Mouse (Mus musculus): Measurements from ENCODE around the gene Sspo. TPM values are rescaled to one million over a fixed set of nuclear protein-coding genes. Genes with fewer than 3 reads are reported as not detected.
A peak's percentile ranks its signal among the peaks of the same experiment; 100 is the strongest.

Gene Sspo
- total RNA-seq, 1 experiment: 0.27 TPM

DNA sequence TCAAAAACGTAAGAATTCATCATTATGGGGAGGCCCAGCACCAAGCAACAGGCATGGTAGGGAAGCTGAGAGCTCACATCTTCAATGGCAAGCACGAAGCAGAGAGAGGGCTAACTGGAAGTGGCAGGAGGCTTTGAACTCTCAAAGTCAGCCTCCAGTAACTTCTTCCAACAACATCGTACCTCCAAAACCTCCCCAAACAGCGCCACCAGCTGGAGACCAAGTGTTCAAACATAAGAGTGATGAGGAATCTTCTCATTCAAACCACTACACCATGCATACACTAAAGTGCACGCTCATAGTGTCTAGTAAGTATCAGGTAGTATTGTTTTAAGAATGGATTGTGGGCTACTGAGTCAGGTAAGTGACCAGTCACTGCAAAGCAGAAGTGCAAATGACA, 24.0 kb upstream of the Sspo start:
- TF ChIP-seq ZC3H11A (IDR thresholded peaks at IDR 0.05; ENCODE audit: borderline replicate concordance, low read depth, low read length) (no peak), CHD2 (IDR thresholded peaks at IDR 0.05; ENCODE audit: low read depth, low read length) (no peak), ZNF384 (IDR thresholded peaks at IDR 0.05; ENCODE audit: low read depth, low read length) (no peak), MAFK (IDR thresholded peaks at IDR 0.05; ENCODE audit: insufficient read depth, low read depth, low read length) (no peak), HCFC1 (IDR thresholded peaks at IDR 0.05; ENCODE audit: borderline replicate concordance, insufficient read depth, low read length) (no peak)
- H3K4me1 ChIP-seq (ENCODE audit: control insufficient read depth in 2 of 2, insufficient read depth in 2 of 2, low read length in 2 of 2, poor library complexity in 1 of 2): no peaks in the 10 kb centered on the region
- in situ Hi-C loops (cut with MboI; ENCODE audit: low sequenced_read_pairs in 2 of 2, unreplicated experiment in 2 of 2): no loop called here

DNA sequence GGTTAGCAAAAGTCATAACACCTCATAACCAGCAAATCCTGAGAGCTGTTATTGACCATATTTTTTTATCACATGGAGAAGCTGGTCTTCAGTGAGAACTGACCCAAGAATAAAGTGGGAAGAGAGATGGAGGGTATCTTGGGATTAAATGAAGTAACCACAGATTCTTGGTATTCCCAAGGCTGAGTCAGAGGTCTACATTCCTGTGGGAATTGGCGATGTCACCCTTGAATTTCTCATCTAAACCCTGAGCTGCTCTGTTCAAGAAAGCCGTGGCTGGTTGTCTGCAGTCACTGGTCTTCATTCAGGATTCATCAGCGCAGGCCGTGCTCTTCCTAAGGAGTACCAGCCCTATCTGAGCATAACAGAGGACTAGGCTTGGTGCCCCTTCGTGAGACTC, 21.1 kb upstream of the Sspo start:
- DNase-seq (ENCODE audit: low read depth, low spot score): no peak
- no peak for TF ChIP-seq MAFK (IDR thresholded peaks at IDR 0.05; ENCODE audit: insufficient read depth, low read depth, low read length)
- TF ChIP-seq ZC3H11A (IDR thresholded peaks at IDR 0.05; ENCODE audit: borderline replicate concordance, low read depth, low read length): no peak
- TF ChIP-seq HCFC1 (IDR thresholded peaks at IDR 0.05; ENCODE audit: borderline replicate concordance, insufficient read depth, low read length): no peak
- TF ChIP-seq CHD2 (IDR thresholded peaks at IDR 0.05; ENCODE audit: low read depth, low read length): no peak
- no peak for TF ChIP-seq ZNF384 (IDR thresholded peaks at IDR 0.05; ENCODE audit: low read depth, low read length)
- Histone ChIP-seq H3K27ac (ENCODE audit: insufficient read depth, low read depth, low read length, poor library complexity, severe bottlenecking) (no peak overlapping the region), H3K9ac (ENCODE audit: insufficient read depth, low read depth, low read length, poor library complexity, severe bottlenecking) (no peak overlapping the region), H3K4me1 (ENCODE audit: control insufficient read depth in 2 of 2, insufficient read depth in 2 of 2, low read length in 2 of 2, poor library complexity in 1 of 2) (no peaks in the 10 kb centered on the region), H3K4me3 (ENCODE audit: insufficient read depth in 1 of 2, low read depth in 1 of 2, low read length in 2 of 2, poor library complexity in 1 of 2, severe bottlenecking in 1 of 2) (no peak overlapping the region), H3K36me3 (ENCODE audit: control insufficient read depth, insufficient read depth, low read length, poor library complexity, severe bottlenecking) (no peaks in the 10 kb centered on the region), H3K9me3 (ENCODE audit: control insufficient read depth, insufficient read depth, low read depth, low read length) (no peaks in the 10 kb centered on the region)
- in situ Hi-C loops (cut with MboI; ENCODE audit: low sequenced_read_pairs in 2 of 2, unreplicated experiment in 2 of 2): no loop called here

More for the DNA sequence above, 24.0 kb upstream of the Sspo start:
- H3K9ac ChIP-seq (ENCODE audit: insufficient read depth, low read depth, low read length, poor library complexity, severe bottlenecking): no peak overlapping the region
- no peaks in the 10 kb centered on the region for H3K36me3 ChIP-seq (ENCODE audit: control insufficient read depth, insufficient read depth, low read length, poor library complexity, severe bottlenecking)
- no peaks in the 10 kb centered on the region for H3K9me3 ChIP-seq (ENCODE audit: control insufficient read depth, insufficient read depth, low read depth, low read length)
- no peak overlapping the region for H3K27ac ChIP-seq (ENCODE audit: insufficient read depth, low read depth, low read length, poor library complexity, severe bottlenecking)
- H3K4me3 ChIP-seq (ENCODE audit: insufficient read depth in 1 of 2, low read depth in 1 of 2, low read length in 2 of 2, poor library complexity in 1 of 2, severe bottlenecking in 1 of 2): no peak overlapping the region
- peak; percentile 31 for DNase-seq (ENCODE audit: low read depth, low spot score)

DNA sequence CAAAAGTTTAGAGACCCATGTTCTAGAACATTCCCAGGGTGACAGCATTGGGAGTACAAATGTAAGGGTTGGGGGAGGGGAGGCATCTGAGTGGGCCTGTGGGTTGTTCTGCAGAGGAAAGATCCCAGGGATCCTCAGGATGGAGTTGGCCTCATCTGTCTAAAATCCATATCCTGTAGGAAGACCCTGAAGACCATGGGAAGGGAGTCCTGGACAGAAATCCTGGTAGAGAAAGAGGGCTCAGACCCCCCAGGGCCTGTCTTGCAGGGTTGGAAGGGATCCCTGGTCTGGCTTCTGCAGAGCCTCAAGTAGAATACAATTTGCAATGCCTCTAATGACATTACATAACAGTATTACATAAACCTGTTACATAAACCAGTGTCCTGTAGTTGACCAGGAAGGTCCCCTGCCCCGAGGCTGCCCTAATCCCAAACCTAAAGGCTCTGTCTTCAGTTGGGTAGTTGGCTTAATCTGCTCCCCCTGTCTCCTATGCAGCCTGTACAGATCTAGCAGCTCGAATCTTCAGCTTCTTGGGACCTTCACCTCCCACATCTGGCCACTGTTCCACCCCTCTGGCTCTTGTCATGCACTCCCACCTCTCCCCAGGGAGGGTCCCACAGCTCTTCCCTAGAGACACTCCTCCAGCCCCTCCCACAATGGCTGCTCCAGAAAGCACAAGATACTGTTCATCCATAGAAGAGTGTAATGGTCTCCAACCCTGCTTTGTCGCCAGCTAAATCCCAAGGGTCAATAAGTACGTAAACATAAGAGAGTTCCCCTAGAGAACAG, 19.1 kb upstream of the Sspo start:
- Histone ChIP-seq H3K9ac (ENCODE audit: insufficient read depth, low read depth, low read length, poor library complexity, severe bottlenecking) (no peak overlapping the region), H3K27ac (ENCODE audit: insufficient read depth, low read depth, low read length, poor library complexity, severe bottlenecking) (no peak overlapping the region), H3K4me1 (ENCODE audit: control insufficient read depth in 2 of 2, insufficient read depth in 2 of 2, low read length in 2 of 2, poor library complexity in 1 of 2) (no peaks in the 10 kb centered on the region), H3K4me3 (ENCODE audit: insufficient read depth in 1 of 2, low read depth in 1 of 2, low read length in 2 of 2, poor library complexity in 1 of 2, severe bottlenecking in 1 of 2) (no peak overlapping the region), H3K9me3 (ENCODE audit: control insufficient read depth, insufficient read depth, low read depth, low read length) (no peaks in the 10 kb centered on the region), H3K36me3 (ENCODE audit: control insufficient read depth, insufficient read depth, low read length, poor library complexity, severe bottlenecking) (no peaks in the 10 kb centered on the region)
- in situ Hi-C loops (cut with MboI; ENCODE audit: low sequenced_read_pairs in 2 of 2, unreplicated experiment in 2 of 2): no loop called here
- no peak for TF ChIP-seq ZNF384 (IDR thresholded peaks at IDR 0.05; ENCODE audit: low read depth, low read length)
- TF ChIP-seq HCFC1 (IDR thresholded peaks at IDR 0.05; ENCODE audit: borderline replicate concordance, insufficient read depth, low read length): no peak
- DNase-seq (ENCODE audit: low read depth, low spot score): no peak

DNA sequence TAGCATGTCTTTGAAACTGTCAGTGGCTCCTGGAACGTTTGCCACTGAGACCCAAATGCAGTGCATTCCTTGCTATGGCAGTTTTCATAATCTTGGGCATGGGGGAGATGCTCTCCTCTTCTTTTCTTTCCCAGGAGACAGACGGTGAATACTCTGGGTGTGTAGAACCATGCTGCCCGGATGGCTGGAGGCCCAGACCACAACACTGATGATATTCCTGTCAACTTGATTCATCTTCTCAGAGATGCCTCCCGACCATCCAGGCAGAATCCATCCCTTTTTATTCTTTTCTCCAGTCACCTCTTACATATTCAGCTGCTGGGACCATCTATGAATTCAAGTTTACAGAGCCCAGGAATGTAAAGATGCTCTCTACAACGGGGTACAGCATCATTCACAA, 17.3 kb upstream of the Sspo start:
- Histone ChIP-seq H3K4me1 (ENCODE audit: control insufficient read depth in 2 of 2, insufficient read depth in 2 of 2, low read length in 2 of 2, poor library complexity in 1 of 2) (no peaks in the 10 kb centered on the region; a peak in 1 of 4 replicates), H3K9ac (ENCODE audit: insufficient read depth, low read depth, low read length, poor library complexity, severe bottlenecking) (no peak overlapping the region), H3K4me3 (ENCODE audit: insufficient read depth in 1 of 2, low read depth in 1 of 2, low read length in 2 of 2, poor library complexity in 1 of 2, severe bottlenecking in 1 of 2) (no peak overlapping the region), H3K9me3 (ENCODE audit: control insufficient read depth, insufficient read depth, low read depth, low read length) (no peaks in the 10 kb centered on the region), H3K27ac (ENCODE audit: insufficient read depth, low read depth, low read length, poor library complexity, severe bottlenecking) (no peak overlapping the region), H3K36me3 (ENCODE audit: control insufficient read depth, insufficient read depth, low read length, poor library complexity, severe bottlenecking) (no peaks in the 10 kb centered on the region)
- DNase-seq (ENCODE audit: low read depth, low spot score): no peak
- in situ Hi-C loops (cut with MboI; ENCODE audit: low sequenced_read_pairs in 2 of 2, unreplicated experiment in 2 of 2): no loop called here
- TF ChIP-seq ZC3H11A (IDR thresholded peaks at IDR 0.05; ENCODE audit: borderline replicate concordance, low read depth, low read length) (no peak), ZNF384 (IDR thresholded peaks at IDR 0.05; ENCODE audit: low read depth, low read length) (no peak), MAFK (IDR thresholded peaks at IDR 0.05; ENCODE audit: insufficient read depth, low read depth, low read length) (no peak), CHD2 (IDR thresholded peaks at IDR 0.05; ENCODE audit: low read depth, low read length) (no peak), HCFC1 (IDR thresholded peaks at IDR 0.05; ENCODE audit: borderline replicate concordance, insufficient read depth, low read length) (no peak)

Measured in ES-E14 (cell line).